Mouse (Mus musculus) A20 (cell line): ENCODE measurements around the gene Srsf6.
"Not testable (repeated sequence)": the region's sequence is repeated elsewhere in the genome, so short reads cannot be mapped to it uniquely, and the experiment has no call there.

Experiments
- DNase-seq: peaks from one replicate; pipeline ENCODE4 v3.0.0-alpha.2; 2011; ENCODE audit warnings: low read depth, low spot score

The Srsf6 gene

DNA sequence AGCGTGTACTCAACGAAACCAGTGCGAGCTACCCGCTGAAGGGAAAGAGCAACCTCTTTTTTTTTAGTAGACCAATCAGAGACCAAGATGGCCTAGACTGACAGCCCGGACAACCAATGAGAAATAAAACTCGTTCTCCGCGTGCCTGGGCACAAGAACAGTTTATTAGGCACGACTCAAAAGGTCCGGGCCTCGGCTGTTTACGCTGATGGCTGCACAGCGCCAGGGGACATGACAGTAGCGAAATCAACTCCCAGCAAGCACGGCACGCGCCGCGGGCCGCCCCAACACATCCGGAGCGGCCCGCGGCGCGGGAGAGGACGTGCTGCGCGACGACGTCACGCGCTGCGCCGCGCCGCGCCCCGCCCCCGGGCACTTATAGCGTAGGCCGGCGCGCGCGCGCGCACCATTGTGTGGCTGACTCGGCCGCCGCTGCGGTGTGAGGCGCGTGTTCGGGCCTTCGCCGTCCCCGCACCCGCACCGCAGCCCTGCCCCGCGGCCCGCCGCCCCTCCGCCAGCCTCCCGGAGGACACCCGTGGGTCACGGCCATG, at the start of gene Srsf6:
Gene Srsf6 (plus strand): TSS at position 406 of the 551 bp plus-strand sequence.
- peak; percentile 96 for DNase-seq

DNA sequence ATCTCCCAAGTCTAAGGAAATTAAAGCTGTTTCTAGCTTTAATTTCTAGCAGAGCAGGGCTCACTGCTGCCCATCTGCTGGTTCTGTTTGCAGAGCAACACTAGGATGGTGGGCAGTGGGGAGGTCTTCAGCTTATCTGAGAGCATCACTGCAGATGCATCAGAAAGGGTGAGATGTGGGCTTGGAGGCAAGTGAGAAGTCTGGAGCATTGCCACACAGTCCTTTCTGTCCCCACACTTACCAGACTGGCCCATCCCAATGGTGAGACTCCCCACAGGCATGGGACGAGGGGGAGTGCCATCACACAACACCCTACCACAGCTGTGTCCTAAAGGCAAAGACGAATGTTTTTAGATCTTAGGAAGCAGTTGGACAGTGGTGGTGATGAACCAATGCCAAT, 47.2 kb upstream of the Srsf6 start:
- DNase-seq, result no peak

- no peak for DNase-seq
Observed at GRCm38 (mm10) chr2:162887121-162887520, 44.2 kb upstream of the Srsf6 start.

- DNase-seq, result no peak
Observed at GRCm38 (mm10) chr2:162888677-162889076, 42.7 kb upstream of the Srsf6 start.

DNA sequence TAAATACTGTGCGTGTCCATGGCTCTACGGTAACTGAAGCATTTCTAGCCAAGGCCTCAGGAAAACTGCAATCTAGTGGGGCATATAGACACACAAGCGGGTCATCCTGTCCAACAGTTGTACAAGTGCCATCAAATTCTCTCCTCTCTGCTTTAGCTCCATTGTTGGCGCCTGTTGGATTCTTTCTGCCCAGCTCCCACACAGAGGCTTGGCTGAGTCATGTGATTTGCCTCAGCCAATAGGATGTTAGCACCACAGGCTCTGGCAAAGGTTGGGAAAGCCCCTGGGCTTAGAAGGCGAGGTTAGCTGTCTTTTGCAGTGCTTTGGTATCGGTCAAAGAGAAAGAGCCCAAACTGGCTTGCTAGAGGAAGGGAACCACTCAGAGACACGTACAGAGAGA, 42.1 kb upstream of the Srsf6 start:
- peak; percentile 17 for DNase-seq

DNA sequence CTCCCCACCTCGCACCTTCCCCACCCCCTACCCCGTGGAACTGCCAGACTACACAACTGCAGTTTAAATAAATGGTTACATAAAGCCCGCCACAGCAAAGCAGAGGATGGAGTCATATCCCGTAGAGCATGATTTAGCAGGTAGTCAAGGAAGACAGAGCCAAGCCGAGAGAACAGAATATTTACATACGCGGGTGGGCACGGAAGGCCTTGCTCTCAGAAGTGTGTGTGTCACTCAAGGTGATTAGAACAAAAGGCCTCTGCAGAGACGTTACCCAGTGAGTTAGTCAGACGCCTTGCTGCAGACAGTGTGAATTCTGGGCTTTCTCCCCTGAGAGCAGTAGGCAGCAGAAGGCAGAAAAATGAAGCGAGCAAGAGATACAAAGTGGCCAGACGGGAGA, 41.6 kb upstream of the Srsf6 start:
- no peak for DNase-seq

DNA sequence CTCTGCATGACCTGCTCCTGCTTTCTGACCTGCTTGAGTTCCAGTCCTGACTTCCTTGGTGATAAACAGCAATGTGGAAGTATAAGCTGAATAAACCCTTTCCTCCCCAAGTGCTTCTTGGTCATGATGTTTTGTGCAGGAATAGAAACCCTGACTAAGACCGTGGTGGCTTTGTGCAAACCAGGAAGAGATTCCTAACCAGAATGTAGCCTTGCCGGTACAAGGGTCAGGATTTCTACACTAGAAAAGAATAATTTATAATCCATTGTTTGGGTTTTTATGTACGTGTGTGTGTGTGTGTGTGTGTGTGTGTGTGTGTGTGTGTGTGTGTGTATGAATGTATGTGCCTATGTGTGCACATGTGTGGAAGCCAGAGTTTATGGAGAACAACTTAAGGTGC, 38.3 kb upstream of the Srsf6 start:
- DNase-seq, result not testable (repeated sequence)

DNA sequence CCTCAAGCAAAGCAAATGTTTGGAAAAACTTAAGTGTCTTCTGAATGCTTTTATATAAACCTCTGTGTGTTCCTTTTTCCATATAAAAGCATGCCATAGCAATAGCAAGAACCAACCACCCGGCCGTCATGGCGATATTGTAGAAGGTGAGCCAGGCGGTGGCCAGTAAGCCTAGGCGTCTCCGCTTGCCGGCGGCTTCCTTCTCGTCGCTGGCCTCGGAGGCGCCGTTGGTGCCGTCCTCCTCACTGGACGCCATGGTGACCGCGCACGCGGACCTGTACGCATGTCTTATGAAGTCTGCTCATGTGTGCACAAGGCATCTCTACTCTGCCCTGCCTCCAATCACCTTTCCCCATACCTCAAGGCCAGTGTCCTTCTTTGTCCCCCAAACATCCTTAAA, 32.1 kb upstream of the Srsf6 start:
- DNase-seq, result not testable (repeated sequence)

GRCm38 (mm10) chr2:162899880-162900589, 31.3 kb upstream of the Srsf6 start:
- DNase-seq, result no peak

DNA sequence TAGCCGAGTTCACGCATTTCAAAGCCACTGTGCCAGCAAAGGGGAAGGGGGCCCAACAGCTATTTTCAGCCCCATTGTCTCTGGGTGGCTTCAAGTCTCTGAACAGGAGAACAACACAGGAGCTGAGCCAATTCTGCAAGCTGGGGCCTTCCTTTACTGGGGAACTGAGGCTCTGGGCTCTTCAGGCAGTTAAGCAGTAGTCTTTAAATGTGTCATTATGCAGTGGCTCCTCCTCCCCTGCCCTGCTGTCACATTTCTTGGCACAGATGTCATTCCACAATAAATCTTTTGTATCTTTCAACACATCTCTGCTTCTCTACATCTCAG, 30.8 kb upstream of the Srsf6 start:
- DNase-seq, result no peak

GRCm38 (mm10) chr2:162905902-162906301, 25.4 kb upstream of the Srsf6 start:
- DNase-seq, result no peak

DNA sequence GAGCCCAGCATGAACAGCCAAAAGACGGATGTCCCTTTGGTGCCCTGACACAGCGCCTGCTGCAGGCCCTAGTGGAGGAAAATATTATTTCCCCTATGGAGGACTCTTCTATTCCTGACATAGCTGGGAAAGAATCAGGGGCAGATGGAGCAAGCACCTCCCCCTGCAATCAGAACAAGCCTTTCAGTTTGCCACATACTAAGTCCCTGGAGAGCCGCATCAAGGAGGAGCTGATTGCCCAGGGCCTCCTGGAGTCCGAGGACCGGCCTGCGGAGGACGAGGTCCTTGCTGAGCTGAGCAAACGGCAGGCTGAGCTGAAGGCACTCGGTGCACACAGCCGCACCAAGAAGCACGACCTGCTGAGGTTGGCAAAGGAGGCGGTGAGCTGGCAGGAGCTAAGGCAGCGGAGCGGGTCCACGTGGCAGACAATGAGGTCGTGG, 23.3 kb upstream of the Srsf6 start:
- DNase-seq, result no peak

DNA sequence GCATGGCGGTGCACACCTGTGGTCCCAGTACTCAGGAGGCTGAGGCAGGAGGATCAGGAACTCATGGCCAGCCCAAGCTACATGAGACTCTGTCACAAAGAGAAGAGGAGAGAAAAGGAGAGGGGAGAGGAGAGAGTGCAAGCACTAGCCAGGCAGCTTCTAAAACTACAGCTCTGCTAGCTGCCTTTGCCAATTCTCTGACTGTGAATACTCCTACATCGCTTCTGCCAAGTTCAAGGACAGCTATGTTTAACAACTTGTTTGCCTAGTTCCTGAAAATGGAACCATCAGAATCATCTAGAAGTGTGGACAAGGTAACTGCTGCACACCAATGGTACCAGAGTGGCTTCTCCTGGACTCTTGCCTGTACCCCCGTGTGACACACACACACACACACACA, 17.3 kb upstream of the Srsf6 start:
- DNase-seq, result no peak

- DNase-seq, result peak; percentile 25
Observed at GRCm38 (mm10) chr2:162914519-162914918, 16.8 kb upstream of the Srsf6 start.

DNA sequence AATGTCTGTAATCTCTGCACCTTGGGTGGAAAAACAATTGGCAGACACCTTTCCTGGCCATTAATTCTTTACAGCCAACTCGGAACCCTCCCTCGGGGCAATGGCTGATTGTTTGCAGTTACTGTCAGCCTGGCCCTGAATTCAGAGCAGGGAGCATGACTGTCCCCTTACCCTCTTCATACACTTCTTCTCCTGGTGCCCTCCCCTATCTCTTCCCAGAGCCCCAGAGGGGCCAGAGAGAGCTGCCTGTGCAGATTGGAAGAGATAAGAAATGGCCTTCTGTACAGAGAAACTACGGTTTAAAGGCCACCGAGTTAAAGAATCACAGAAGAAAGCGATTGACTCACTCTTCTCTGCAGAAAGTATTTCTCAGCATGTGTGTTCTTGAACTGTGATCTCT, 11.4 kb upstream of the Srsf6 start:
- DNase-seq, result no peak

GRCm38 (mm10) chr2:162922183-162922582, 9.1 kb upstream of the Srsf6 start:
- peak; percentile 68 for DNase-seq

- DNase-seq, result peak; percentile 19
Observed at GRCm38 (mm10) chr2:162922834-162923233, 8.5 kb upstream of the Srsf6 start.

- no peak for DNase-seq
Observed at GRCm38 (mm10) chr2:162924126-162924525, 7.2 kb upstream of the Srsf6 start.

- DNase-seq, result no peak
Observed at GRCm38 (mm10) chr2:162927918-162928585, 3.3 kb upstream of the Srsf6 start.

GRCm38 (mm10) chr2:162929704-162930103, 1.6 kb upstream of the Srsf6 start:
- peak; percentile 46 for DNase-seq

GRCm38 (mm10) chr2:162930516-162931122, 709 bp upstream of the Srsf6 start:
- DNase-seq, result no peak
